Mouse (Mus musculus) heart, adult 2 months (tissue): Measurements from ENCODE around the gene Gm8439.

Experiments used
- CTCF ChIP-seq: fragments of 200-600 bp; IDR thresholded peaks from 2 replicates; pipeline ENCODE4 v1.8.1; 2022; ENCODE audit warnings: antibody characterized with exemption, mild to moderate bottlenecking, moderate library complexity
- EP300 ChIP-seq: fragments of 200-500 bp; IDR thresholded peaks from 2 replicates; pipeline ENCODE4 v1.6.1; 2011; ENCODE audit warnings: low read depth, low read length, control low read depth; ENCODE audit not compliant: insufficient read depth
- POLR2A ChIP-seq: fragments of 200-500 bp; IDR thresholded peaks from 2 replicates; pipeline ENCODE4 v1.6.1; 2011; ENCODE audit warnings: mild to moderate bottlenecking, low read depth, low read length, control low read depth; ENCODE audit not compliant: insufficient read depth

GRCm38 (mm10) chr4:120643899-120644298 lies 55.4 kb downstream of the Gm8439 start:
- TF ChIP-seq EP300, result no peak
- TF ChIP-seq CTCF, result no peak
- TF ChIP-seq POLR2A, result no peak
